Mouse (Mus musculus): ENCODE measurements around the gene Ccdc142.

DNA sequence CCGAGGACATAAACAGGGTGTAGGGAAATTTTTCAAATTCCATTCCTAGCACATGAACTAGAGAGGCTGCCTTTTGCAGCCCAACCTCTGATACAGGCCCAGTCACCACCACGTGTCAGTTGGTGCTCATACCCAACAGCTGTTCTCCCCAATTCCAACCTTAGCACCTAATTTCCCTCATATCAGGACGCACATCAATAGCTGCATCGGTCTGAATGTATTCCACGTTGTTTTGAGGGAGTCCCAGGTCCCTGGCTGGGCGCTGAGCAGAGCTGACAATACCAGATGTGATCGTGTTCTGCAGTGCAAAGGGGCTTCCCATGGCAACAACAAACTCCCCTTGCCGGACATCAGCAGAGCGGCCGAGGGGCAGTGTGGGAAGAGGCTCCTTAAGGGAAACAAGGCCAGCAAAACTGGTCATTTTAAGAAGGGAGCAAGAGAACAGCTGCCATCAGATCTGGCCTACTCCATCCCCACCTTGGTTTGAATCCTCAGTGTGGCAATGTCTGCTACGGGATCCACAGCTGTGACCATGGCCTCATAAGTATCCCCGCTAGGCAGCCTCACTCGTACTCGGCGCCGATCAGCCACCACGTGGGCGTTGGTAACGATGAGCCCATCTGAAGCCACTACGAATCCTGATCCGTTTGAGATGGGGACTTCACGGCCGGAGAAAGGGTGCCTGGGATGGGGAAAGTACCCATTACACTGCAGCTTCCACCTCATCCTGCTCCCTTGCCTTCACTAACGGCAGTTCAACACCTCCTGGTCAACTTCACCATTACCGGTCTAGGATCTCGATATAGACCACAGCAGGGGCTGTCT lies 48.1 kb upstream of the Ccdc142 start:
- TF ChIP-seq CTCF (IDR thresholded peaks at IDR 0.05; ENCODE audit: low read depth, low read length) (no peak), TAL1 (conservative IDR thresholded peaks at IDR 0.05; ENCODE audit: low read depth, low read length) (no peak), GATA1 (IDR thresholded peaks at IDR 0.05; ENCODE audit: borderline replicate concordance, low read length) (no peak), GATA2 (IDR thresholded peaks at IDR 0.05; ENCODE audit: borderline replicate concordance, low read depth, low read length) (no peak)
